Mouse (Mus musculus): ENCODE results near the gene Cacna1c.

Cacna1c gene

DNA sequence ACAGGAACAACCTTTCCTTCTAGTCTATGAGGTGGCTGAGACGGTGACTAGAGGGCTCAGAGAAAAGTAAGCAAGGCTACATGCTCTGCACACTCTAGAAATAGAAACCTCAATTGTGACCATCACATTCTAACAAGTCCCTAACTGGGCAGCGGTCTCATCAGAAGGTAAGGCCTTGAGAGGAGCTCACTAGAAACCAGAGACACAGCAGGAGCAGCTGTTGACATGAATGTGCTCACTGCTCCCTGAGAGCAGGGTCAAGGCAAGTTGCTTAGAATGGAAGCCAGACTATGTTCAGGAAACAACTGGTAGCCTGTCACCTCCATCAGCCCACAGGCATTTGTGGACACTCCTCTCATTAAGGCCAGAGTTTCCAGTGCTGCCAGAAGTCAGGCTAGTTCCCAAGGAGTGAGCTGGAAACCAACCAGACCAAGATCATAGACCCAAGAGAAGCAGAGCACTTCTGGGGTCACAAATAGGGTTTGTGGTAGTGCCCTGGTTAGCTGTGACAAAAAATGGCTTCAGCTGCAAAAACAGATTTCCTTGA is 196.8 kb downstream of the Cacna1c start:
- no peak for DNase-seq

DNA sequence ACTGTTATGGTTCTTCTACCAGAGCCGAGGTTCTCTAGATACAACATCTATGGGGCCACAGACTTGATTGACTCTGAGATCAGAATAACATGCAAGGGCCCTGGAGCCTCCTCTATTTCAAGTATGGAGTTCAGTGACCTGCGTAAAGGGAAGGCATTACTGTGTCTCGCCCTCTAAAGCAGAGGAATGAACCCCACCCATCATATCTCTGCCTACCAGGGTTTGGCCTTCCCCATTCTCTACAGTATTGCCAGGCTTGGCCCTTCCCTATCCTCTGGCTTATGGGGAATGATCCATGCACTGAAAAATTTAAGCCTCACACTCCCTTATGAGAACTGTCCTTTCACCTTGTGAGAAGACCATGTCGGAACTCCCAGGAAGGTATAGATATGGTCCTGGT is 198.8 kb downstream of the Cacna1c start:
- DNase-seq, result no peak

DNA sequence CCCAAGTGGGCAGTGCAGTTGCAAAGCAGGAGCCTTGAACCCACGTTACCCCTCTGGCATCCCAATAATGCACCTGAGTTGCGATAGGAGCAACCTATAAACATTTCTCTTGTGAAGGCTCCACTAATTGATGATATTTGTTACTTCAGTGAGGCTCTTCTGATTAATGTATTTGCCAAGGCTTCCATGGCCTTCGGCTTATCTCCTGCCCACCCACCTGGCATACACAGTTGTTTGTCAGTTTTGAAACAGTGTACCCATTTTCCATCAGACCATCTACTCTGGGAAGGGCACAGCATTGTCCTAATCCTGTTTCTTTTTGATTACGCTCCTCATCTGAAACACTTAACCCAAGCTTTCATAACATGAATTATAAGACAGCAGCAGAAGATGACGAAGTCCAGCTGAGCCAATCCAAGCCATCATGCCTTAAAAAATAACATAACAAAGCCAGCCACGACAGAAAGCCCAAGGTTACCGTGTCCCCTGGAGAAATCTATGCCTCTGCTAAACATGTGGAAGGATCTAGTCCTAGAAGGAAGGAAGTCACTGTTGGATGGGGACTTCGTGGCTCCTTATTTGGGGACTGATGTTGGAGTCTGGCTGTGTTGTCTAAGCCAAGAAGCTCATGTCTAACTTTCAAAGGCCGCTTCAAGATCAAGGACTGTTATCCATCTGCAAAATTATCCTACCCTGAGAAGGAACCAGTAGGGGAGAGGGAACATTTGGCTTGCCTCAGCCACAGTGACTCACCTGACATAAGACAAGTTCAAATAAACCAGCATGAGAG is 201.8 kb downstream of the Cacna1c start:
- DNase-seq, result no peak

DNA sequence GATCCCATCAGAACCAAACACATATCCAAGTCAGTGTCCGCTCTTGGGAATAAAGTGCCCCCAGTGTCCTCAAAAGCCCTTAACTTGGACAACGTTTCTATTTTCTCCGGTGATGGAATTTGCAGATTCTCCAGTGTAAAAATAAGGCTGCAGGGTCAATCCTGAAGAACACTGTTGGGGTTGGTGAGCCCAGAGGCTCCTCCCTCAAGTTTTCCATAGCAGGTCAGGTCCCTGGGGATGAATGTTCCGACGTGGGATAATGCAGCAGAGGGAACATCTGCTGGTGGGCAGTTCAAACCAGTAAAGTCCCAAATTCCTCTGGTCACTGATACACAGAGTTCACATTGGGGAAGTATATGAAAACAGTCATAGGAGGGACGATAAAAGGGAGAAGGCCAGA is 203.8 kb downstream of the Cacna1c start:
- DNase-seq, result peak; percentile 60

DNA sequence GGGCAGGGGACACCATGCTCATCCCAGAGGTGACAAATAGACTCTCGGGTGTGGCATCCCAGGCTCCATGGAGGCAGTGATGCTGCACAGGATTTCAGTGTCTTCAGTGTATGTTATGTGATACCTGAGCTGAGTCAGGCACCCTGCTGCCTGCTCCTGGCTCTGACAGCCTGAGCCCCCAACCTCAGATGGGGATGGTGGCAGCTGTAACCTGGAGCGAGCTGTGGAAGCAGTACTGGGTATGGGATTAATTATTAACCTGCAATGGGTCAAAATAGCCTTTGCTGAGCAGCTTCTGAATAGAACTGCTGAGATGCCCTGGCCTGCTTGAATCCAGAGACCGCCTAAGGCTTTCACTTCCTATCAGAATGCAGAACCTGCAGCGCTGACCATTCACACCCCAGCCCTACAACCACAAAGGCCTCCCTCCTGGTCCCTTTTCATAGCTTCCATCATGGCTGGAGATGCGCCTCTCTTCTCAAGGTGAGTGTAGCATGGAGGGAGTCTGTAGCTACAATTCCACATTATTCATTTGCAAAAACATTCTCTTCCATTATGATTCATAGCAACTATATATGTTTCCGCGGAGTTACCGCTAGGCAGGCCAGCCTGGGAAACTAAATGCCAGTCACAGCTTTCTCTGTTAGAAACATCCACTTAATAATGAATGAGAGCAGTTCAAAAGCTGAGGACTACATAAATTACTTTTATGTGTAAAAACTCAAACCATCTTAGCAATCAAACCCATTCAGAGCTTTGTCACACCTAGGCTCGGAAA is 206.0 kb downstream of the Cacna1c start:
- no peak for DNase-seq

DNA sequence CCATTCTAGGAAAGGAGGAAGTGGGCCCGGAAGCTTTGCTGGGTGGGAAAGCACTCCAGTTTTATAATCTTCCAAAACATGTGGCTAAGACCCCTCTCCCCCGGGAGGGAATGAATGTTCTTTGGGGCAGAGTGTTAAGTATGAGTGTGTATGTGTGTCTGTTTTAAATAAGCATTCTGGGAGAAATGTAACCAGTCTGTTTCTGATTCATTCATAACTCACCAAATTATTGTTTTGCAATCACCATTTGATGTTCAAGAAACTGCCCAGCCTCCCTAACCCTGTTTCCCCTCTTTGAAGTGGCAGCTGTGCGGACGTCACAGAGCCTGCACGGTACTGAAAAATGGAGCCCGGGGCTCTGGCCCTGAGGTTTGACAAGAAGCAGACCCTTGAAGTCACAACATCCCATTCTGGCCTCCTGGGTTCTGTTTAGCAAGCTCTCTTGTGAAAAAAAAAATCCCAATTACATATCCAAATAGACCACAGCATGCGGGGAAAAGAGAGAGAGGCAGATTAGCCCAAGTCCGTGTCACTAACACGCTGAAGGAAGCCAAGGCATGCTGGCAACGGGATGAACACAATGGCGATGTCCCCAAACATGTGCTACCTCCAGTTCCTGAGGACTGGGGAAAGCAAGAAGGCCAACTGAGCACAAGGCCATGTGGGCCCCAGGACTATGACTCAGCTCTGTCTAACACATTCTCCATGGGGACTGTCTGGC is 211.9 kb downstream of the Cacna1c start:
- DNase-seq, result peak; percentile 36

DNA sequence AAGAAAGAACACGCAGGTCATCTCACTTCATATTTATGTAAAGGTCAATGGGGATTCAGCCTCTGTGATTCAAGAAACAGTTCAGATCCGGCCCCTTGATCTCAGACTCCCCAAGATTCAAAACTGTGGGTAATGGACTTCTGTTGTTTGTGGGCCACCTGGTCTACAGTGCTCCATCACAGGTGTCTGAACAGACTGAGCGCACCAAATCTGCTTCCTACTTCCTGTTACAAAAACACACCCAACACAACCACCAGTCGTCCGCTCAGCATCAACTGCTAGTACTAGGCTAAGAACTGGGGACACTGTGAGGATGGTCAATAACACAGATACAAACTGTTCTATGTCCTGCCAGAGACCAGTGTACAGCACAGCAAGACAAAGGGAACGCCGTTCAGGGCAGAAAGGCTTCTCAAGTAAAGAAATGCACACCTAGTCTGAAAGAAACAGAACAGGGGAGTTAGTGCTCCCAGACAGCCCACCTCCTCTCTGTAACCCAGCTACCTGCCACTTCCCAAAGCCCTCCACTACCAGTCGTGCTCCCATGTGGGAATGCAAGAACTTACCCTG is 212.7 kb downstream of the Cacna1c start:
- no peak for DNase-seq

DNA sequence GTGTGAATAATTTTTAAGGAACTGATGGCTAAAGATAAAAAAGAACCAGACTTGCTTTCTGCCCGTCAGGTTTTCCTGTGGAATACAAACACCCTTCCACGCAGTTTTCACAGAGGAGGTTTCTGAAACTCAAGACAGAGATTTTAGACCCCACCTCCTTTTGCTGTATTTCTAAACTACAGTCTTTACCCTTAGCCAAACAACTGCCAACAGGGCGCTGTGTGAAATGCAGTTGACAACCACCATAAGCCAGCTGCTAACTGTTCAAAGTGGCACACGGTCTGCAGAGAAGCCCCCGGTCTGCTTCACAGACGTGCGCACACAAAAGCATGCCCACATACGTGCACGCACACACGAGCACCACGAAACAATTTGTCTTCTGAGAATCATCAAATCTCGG is 216.0 kb downstream of the Cacna1c start:
- no peak for DNase-seq

DNA sequence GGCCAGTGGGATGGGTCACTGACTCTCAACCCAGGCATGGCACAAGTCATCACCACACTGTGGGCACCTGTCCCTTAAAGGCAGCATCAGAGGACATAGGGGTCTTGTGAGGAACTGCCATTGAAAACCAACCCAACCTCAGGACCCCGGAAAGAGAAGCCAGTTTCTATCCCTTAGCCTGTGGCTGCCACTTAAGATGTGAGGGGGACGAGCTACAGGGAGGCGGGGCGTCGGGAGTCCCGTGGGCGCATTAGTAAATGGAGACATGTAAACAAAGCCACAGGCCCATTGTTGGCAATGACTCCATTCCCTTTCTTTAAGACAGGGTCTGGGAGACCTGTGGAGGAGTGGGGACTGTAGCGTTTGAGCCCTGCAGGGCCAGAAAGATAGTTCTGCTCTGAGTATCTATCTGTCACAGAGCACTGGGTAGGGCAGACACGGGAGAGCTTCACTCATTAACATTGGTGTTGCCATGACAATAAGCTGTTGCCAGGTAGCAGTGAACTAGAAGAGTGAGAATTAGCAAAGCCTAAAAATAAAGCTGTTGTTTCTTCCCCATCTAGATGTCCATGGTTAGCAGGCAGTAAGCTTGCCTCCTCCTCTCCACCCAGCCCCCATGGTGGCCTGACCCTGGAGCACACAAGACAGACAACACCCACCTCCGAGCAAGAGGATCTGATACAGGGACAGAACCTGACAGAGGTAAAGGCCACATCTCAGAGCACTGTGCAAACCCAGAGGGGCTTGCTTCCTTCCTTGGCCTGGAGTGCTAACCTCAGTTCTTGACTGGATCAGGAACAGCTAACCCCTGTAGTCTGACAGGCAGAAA is 218.6 kb downstream of the Cacna1c start:
- no peak for DNase-seq

DNA sequence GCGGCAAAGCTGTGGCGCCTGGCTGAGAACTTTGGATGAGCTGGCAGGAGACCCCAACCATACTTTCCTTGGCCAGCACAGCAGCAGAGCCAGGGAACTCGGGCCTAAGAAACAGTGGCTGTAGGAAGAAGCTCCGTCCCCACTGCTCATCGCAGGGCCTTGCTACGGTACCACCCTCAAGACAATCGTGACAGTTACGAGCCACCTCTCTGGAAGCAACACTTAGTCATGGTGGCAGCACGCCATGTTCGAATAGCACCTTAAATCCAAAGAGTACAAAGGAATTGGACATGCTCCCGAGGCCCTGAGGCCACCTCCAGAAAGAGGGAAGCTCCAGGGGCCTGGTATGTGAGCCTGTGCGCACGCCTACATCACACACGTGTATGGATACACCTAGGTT is 219.6 kb downstream of the Cacna1c start:
- no peak for DNase-seq

DNA sequence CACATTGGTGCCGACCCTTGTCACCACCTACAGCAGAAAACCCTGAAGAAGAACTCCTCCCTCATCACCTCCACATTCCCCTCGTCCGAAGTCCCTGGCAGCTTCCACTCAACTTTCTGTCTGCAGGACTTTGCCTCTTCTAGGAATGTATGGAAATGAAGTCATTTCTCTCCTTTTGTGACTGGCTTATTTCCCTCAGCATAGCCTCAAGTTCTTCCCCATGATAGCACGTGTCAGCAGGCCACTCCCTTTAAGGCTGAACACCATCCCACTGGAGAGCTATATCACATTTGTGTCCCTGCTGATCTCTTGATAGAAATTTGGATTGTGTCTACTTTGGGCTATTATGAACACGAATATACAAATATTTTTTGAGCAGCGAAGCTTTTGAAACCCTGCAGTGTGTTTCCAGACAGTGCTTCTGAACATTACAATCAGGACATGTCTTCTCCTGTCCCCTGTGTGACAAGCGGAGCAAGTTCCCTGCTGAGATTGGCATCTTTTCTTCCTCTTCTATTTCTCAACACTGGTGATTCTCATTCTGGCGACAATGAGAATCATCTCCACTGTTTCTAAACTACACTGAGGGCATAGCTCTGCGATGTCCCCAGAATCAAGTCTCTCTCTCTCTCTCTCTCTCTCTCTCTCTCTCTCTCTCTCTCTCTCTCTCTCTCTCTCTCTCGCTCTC is 224.2 kb downstream of the Cacna1c start:
- DNase-seq, result no peak

DNA sequence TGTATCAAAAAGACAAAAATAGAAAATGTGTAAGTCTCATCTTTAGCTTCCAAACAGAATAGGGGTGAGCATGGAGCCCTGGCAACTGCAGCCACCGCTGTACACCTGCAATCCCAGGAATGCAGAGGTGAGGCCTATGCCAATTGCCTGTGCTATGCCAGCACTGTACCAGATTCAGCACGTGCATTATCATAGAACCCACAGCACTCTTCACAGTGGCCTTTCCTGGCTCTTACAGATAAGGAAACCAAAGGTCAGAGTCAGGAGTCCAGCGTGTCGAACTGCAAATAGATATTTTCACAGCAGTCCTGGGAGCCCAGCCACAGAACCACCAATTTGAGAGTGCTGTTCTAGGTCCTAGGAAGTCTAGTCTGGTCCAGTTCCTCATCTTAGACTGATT is 227.4 kb downstream of the Cacna1c start:
- DNase-seq, result no peak

DNA sequence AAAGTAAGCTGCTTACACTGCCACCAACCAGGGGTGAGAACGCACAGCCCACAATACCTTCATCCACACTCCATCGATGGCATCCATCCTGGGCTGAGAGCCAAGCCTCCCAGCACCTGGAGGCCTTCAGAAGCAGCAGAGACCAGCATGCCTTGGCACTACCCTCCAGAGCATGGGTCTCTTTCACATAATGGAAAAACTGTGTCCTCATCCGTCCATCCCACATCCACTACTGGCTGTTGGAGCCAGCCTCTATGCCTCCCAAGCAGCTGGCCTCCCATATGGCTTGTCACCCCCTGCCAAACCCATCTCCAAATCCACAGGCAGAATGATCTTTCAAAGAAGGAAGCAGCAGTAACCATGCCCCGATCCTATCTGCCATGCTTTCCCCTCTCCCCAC is 229.3 kb downstream of the Cacna1c start:
- peak; percentile 21 for DNase-seq

DNA sequence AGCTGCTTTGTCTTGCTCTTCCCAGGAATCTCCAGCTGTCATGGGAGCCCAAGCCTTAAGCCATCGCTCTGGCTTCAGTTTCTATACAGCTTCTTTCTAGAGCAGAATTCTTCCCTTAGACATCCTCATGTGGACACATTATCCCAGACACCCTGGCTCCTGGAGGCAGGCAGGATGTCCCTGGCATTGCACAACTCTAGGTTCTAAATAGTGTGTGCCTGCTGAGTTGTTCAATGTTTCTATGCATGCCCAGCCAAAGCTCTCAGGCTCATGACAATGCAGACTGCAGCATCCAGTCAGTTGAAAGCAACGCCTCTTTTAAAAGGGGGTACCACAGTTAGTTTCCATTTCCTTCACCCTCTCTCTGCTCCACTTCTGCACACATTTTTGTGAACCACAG is 230.6 kb downstream of the Cacna1c start:
- DNase-seq, result no peak

DNA sequence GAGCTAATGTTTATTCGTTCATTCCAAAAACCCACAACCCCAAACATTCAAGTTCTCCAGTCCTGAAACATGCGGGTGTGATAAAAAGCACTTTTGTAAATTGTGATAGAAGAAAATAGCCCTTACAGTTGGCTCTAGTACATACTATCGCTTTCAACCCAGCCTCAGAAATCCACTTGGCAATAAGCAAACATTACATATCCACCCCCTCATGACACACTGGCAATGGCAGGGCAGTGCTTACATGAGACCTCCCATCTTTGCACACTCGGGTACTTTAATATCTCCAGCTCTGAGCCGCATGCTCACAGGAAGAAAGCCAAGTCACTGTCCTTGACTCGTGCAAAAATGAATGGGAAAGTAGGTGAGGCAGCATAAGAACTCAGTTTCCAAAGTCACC is 232.4 kb downstream of the Cacna1c start:
- no peak for DNase-seq

DNA sequence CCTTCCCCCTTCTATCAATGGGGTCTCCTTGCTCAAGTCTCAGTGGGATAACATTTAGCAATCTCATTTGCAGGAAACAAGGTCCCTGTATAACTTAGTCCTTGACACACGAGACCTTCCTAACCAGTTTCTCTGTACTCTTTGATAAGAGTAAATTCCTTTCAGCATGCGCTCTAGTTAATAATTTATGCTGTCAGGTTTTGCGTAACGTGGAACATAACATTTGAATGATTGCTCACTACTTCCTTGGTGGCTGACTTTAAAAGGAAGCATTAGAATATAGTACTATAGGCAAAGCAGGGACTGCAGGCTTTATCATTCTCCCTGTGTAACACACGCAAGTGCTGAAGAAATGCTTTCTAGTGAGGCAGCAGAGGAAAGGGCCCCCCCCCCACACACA is 232.9 kb downstream of the Cacna1c start:
- DNase-seq, result no peak

DNA sequence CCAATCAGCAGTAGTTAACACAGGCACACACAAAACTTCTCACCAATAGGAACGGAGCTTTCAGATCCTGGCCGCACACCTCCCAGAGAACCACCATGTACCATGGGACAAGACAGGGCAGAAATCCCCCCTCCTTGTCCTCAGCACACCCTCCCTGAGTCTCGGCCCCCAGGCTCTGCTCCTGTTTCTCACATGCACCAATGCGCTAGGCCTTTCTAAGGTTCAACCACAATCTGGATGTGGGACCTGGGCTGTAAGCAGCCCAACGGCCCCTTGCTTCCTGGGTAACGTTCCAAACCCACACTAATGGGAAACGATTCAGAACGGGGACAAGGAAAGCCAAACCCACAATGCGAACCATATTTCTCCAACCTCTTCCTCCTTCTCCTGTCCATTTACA is 237.7 kb downstream of the Cacna1c start:
- no peak for DNase-seq

DNA sequence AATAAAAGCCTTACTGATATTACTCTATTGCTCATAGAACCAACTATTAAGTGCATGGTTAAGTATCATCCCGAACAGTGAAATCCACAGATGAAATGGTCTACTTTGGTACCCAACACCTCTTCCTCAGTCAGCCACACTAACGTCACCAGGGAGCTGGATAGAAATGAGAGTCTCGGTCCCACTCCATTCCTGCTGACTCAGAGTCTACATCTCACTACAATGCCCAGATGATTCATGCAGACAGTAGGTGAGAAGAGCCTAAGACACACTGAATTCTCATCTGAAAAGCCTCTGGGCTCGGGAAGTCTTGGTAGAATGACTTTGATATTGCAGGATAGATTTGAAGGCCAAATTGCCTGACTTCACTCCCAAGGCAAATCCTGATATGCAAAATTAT is 240.0 kb downstream of the Cacna1c start:
- no peak for DNase-seq

DNA sequence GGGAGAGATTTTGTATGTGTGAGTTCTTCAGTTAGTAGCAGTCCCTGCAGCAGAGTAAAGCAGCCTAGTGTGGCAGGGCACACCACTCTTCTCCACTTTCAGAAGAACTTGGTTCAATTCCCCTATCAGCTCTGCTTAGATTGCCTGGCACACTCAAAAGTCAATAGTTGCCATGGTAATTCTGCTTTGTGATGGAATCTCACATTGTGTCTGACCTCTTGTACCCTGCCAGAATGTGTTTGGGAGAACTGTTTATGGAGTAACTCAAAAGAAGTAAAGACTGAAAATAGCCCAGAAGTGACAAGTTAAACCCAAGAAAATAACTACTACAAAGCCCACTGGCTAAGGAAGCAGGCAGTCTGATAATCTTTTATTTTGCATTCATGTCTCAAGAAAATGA is 240.4 kb downstream of the Cacna1c start:
- DNase-seq, result no peak

DNA sequence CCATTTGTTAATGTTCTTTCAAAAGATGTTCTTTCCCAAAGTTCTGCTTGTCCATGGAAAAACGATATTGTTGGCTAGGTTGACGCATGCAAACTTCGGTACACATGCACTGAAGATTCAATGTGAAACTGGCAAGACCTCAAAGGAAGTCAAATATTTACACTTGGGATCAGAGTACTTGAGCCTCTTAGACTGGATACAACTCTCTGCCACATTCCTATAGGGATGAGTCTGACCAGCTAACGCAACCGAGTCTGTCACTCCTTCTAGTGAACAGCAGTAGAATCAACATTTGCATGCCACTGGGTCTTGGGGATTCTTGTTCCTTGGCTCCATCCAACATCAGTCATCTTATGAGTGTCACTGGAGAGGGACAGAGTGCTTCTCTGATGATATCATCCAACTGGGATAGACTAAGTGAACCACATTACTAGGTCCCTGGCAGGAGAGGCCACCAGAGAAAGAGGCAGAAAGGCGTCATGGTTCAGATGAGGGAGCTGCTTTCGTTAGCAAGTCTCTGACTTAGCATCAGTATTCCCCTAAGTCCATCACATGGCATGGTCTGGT is 241.1 kb downstream of the Cacna1c start:
- DNase-seq, result no peak

DNA sequence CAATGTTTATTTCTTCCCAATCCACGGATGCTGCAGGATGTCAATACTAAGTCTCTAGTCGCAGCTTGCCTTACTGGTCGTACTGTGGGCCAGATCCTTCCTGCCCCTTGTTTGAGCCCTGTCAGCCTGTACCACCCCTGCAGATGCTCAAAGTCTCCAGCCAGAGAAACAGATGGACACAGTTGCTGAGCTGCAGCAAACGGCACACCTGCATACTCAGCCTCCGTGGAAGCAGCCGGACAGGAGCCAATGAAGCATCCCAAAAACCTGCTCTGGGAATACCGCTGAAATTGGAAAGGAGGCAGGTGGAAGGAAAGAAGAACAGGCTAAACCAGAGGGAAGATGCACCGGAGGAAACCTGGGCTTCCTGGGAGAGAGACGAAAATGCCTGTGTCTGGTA is 243.8 kb downstream of the Cacna1c start:
- no peak for DNase-seq

Data from kidney, postnatal 10 days (tissue).